Mouse (Mus musculus) intestine, embryonic 14.5 days (tissue): ENCODE data around the gene Zzz3. TPM values are rescaled to one million over a fixed set of nuclear protein-coding genes. Genes with fewer than 3 reads are reported as not detected.
A peak's percentile ranks its signal among the peaks of the same experiment; 100 is the strongest.

Experiments used
- ATAC-seq: fragments of 200-750 bp; cut with Nextera tagmentation; replicated peaks from 2 replicates; pipeline ENCODE4 v1.8.0; 2017; ENCODE audit warnings: low read depth, moderate number of reproducible peaks, moderate TSS enrichment, moderate library complexity; ENCODE audit not compliant: low FRiP score, low TSS enrichment
- DNase-seq: peaks from one replicate; pipeline ENCODE4 v3.0.0-alpha.2; 2018; ENCODE audit warnings: low spot score
- H3K27ac ChIP-seq: fragments of 300-500 bp; sonication (generic); 2 replicates; pipeline ENCODE4 v1.5.1; 2014; ENCODE audit warnings: low read depth, mild to moderate bottlenecking, control low read depth
- H3K27me3 ChIP-seq: fragments of 300-500 bp; sonication (generic); replicated peaks from 2 replicates; pipeline ENCODE4 v1.6.1; 2014; ENCODE audit warnings: low read length, control low read depth; ENCODE audit not compliant: control insufficient read depth, insufficient read depth
- H3K36me3 ChIP-seq: fragments of 300-500 bp; sonication (generic); 2 replicates; pipeline ENCODE4 v1.6.1; 2014; ENCODE audit warnings: low read length, control low read depth; ENCODE audit not compliant: control insufficient read depth, insufficient read depth
- H3K4me1 ChIP-seq: fragments of 300-500 bp; sonication (generic); replicated peaks from 2 replicates; pipeline ENCODE4 v1.6.1; 2014; ENCODE audit warnings: low read length, control low read depth, mixed read lengths; ENCODE audit not compliant: control insufficient read depth, insufficient read depth
- H3K4me2 ChIP-seq: fragments of 300-500 bp; sonication (generic); 2 replicates; pipeline ENCODE4 v1.6.1; 2014; ENCODE audit warnings: low read length
- H3K4me3 ChIP-seq: fragments of 300-500 bp; sonication (generic); 2 replicates; pipeline ENCODE4 v1.5.1; 2014; ENCODE audit warnings: low read depth, low read length, control low read depth, mixed read lengths
- H3K9ac ChIP-seq: fragments of 300-500 bp; sonication (generic); 2 replicates; pipeline ENCODE4 v1.6.1; 2014; ENCODE audit warnings: mild to moderate bottlenecking, low read length
- H3K9me3 ChIP-seq: fragments of 300-500 bp; sonication (generic); 2 replicates; pipeline ENCODE4 v1.6.1; 2016; ENCODE audit warnings: low read length, control low read depth; ENCODE audit not compliant: control insufficient read depth
- WGBS: fragments of 180-500 bp; shearing (Covaris S2); extraction: QIAGEN DNeasy Blood & Tissue Kit; methylation state at CpG from one replicate; pipeline ENCODE4 v1.1.7; 2014; 5-methylcytosine and 5-hydroxymethylcytosine counted together
- polyA plus RNA-seq: library from polyadenylated mRNA; unstranded; fragments of >200 nt; fragmentation: Nextera tagmentation; extraction: Ambion mirVana; gene quantifications from 2 replicates; pipeline ENCODE4 v1.2.1, GENCODE M21; 2014

Zzz3 gene
- polyA plus RNA-seq, 1 experiment from 2014 or later: 59.9 TPM

DNA sequence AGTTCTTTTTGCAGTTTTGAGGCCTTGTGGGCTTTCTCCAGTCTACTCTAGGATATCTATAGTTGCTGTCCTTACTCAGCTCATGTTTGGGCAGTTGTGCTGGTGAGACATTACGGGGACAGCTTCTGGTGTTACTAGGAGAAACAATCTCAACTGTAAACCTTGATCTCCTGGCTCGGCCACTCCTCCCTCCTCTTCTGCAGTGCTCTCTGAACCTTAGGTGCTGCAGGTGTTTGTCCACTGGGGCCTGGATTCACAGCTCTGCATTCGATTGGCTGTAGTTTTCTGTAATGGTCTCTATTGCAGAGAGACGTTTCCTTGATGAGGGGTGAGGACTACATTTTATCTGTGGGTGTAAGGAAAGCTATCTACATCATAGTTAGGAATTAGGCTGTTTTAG is 43.0 kb upstream of the Zzz3 start:
- ATAC-seq (0 out of 2 replicates have a peak, but pooled peaks have one; percentile 18), DNase-seq (no peak)
- H3K4me2 ChIP-seq: no peak overlapping the region
- peaks cover 33% of the 10 kb centered on the region for H3K4me1 ChIP-seq
- H3K9ac ChIP-seq: no peak overlapping the region
- no peaks in the 10 kb centered on the region for H3K9me3 ChIP-seq
- no peaks in the 10 kb centered on the region for H3K36me3 ChIP-seq
- WGBS: 67% methylated on average over 4 of the region's 4 CpGs
- H3K27ac ChIP-seq: no peak overlapping the region
- H3K4me3 ChIP-seq: no peak overlapping the region
- no peaks in the 10 kb centered on the region for H3K27me3 ChIP-seq

DNA sequence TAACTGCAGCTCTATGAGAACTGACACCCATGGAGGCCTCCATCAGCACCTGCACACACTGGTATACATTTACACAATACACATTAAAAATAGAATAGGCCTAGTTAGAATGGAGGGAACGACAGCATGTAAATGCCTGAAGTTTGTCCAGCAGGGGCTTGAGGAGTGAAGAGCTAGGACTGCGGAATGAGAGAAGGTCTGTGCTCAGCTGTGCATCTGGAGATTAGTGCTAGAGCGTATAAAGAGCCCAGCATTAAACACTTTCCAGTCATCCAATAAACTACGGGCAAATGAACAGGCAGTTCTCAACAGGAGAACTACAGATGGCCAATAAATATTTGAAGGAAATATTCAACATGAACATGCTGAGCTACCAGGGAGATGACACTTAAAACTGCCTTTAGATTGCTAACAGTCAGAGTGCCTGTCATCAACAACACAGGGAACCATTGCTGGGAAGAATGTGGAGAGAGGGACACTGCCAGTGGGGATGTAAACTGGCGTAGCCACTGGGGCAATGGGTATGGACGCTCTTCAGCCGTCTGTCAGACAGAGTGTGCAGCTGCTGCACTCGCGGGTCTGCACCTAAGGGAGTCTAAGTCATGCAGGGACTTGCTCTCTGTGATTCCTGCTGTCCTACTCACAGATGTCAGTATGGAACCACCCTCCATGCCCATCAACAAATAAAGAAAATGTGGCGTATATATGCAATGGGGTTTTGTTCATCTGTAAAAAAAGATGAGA is 41.7 kb upstream of the Zzz3 start:
- 0 out of 2 replicates have a peak, but pooled peaks cover 7% of the 10 kb centered on the region for H3K36me3 ChIP-seq
- H3K27me3 ChIP-seq: no peaks in the 10 kb centered on the region
- 74% methylated on average over 10 of the region's 10 CpGs for WGBS
- DNase-seq (no peak), ATAC-seq (no peak)
- H3K9me3 ChIP-seq: no peaks in the 10 kb centered on the region
- no peak overlapping the region for H3K9ac ChIP-seq
- H3K4me3 ChIP-seq: no peak overlapping the region
- H3K4me2 ChIP-seq: no peak overlapping the region
- H3K27ac ChIP-seq: no peak overlapping the region
- H3K4me1 ChIP-seq: peaks cover 22% of the 10 kb centered on the region

DNA sequence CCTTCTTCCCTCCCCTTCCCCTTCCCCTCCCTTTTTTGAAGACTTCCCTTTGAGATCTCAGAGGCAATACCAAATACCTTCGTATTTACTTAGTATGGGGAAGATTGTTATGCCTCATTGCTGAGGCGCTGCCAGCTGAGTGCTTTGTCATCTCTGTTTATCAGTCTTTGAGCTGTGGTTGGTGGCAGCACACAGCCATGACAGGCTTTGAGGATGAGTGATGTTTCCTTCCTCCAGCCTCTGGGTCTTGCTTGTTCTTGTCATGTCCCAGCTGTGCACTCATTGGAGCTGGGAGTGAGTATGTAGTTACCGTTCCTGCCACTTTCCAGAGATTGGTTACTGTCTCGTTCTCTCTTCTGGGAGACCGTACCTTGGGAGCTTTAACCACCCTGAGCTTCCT is 39.9 kb upstream of the Zzz3 start:
- Histone ChIP-seq H3K4me2 (no peak overlapping the region), H3K36me3 (peaks cover 24% of the 10 kb centered on the region; the same call in 1 of the 2 replicates), H3K9ac (no peak overlapping the region), H3K9me3 (no peaks in the 10 kb centered on the region), H3K4me1 (peaks cover 20% of the 10 kb centered on the region), H3K27ac (no peak overlapping the region), H3K4me3 (no peak overlapping the region), H3K27me3 (no peaks in the 10 kb centered on the region)
- WGBS: 34% methylated on average over 5 of the region's 5 CpGs
- ATAC-seq (no peak), DNase-seq (no peak)

DNA sequence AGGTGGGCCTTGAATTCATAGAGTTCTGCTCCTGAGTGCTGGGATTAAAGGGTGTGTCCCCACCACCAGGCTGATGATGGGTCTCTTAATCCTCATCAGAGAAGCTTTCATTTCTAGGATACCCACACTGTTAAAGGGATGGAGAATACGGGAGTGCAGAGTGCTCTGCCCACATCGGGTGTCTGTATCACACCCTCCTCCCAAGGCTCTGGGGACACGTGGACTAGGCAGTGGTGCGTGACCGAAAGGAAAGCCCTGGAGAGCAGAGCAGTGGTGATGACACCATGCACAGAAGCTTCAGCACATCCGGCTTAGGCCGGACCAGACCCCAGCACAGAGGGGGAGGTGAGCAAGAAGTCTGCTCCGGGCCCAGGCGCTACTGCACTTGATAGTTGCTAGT is 38.5 kb upstream of the Zzz3 start:
- no peaks in the 10 kb centered on the region for H3K9me3 ChIP-seq
- H3K36me3 ChIP-seq: peaks cover 38% of the 10 kb centered on the region
- DNase-seq (no peak), ATAC-seq (no peak)
- H3K4me1 ChIP-seq: peaks cover 12% of the 10 kb centered on the region
- no peak overlapping the region for H3K4me3 ChIP-seq
- H3K27me3 ChIP-seq: no peaks in the 10 kb centered on the region
- WGBS: 87% methylated on average over 9 of the region's 9 CpGs
- H3K27ac ChIP-seq: no peak overlapping the region
- H3K9ac ChIP-seq: no peak overlapping the region
- no peak overlapping the region for H3K4me2 ChIP-seq

DNA sequence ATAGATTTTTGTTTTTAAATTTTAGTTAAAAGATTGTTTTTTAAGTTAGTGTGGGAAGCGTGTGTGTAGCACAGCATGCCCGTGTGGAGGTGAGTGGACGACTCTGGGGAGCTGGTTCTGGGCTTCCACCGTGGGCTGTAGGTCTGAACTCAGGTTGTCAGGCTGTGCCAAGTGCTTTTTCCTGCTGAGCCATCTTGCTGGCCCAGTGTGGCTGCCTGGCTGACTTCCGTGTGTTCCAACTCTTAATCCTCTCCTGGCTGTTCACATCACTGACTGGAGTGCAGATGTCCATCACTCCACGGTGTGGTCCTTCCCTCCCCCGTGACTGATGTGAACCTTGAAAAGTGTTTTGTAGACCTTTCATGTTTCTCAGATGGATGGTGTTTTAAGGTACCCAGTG is 36.1 kb upstream of the Zzz3 start:
- H3K4me2 ChIP-seq: no peak overlapping the region
- H3K4me3 ChIP-seq: no peak overlapping the region
- 86% methylated on average over 7 of the region's 7 CpGs for WGBS
- no peak for DNase-seq
- H3K9me3 ChIP-seq: no peaks in the 10 kb centered on the region
- H3K4me1 ChIP-seq: no peaks in the 10 kb centered on the region
- H3K27me3 ChIP-seq: no peaks in the 10 kb centered on the region
- H3K36me3 ChIP-seq: peaks cover 62% of the 10 kb centered on the region
- H3K9ac ChIP-seq: no peak overlapping the region
- no peak for ATAC-seq
- H3K27ac ChIP-seq: no peak overlapping the region

DNA sequence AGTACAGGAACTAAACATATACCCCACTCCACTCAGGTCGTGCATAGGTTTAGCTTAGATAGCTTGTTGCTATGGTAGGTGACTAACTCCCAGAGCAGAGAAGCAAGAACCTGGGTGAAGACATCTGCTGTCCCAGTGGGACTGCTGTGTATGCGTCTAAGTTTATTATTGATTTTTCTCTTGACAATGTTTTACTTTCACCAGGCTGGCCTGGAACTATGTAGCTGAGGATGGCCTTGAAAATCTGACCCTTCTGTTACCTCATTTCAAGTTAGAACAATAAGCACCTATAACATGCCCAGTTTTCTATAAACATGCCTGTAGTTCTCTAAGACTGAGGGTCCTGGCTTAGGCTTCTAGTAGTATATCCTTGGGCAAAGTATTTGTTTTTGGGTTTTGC is 31.1 kb upstream of the Zzz3 start:
- ATAC-seq: no peak
- no peak overlapping the region for H3K4me2 ChIP-seq
- no peak overlapping the region for H3K27ac ChIP-seq
- no peak overlapping the region for H3K9ac ChIP-seq
- H3K36me3 ChIP-seq: peaks cover 99% of the 10 kb centered on the region
- WGBS: 83% methylated on average over 2 of the region's 2 CpGs
- no peaks in the 10 kb centered on the region for H3K4me1 ChIP-seq
- no peak for DNase-seq
- no peaks in the 10 kb centered on the region for H3K27me3 ChIP-seq
- no peak overlapping the region for H3K4me3 ChIP-seq
- no peaks in the 10 kb centered on the region for H3K9me3 ChIP-seq

DNA sequence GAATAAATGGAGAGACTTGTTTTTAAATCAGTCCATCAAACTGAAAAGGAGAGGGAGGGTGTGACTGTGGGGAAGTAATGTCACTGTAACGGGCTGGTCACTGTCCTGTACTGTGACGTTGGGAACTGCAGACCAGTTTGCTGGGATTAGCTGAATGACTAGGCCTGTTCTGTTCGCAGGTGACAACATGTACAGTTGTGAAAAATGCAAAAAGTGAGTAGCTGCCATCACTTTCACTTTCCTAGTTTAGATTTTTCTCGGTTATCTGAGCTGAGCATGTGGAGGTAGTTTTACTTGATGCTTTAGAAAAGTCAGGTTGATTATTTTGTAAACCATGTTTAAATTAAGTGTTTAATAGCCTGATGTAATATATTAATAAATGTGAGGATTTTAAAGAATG is 19.2 kb upstream of the Zzz3 start:
- no peak overlapping the region for H3K4me3 ChIP-seq
- H3K4me2 ChIP-seq: no peak overlapping the region
- H3K27me3 ChIP-seq: no peaks in the 10 kb centered on the region
- WGBS: 89% methylated on average over 4 of the region's 4 CpGs
- H3K36me3 ChIP-seq: peaks cover 92% of the 10 kb centered on the region
- ATAC-seq (no peak), DNase-seq (no peak)
- no peaks in the 10 kb centered on the region for H3K9me3 ChIP-seq
- H3K9ac ChIP-seq: no peak overlapping the region
- no peaks in the 10 kb centered on the region for H3K4me1 ChIP-seq
- no peak overlapping the region for H3K27ac ChIP-seq

DNA sequence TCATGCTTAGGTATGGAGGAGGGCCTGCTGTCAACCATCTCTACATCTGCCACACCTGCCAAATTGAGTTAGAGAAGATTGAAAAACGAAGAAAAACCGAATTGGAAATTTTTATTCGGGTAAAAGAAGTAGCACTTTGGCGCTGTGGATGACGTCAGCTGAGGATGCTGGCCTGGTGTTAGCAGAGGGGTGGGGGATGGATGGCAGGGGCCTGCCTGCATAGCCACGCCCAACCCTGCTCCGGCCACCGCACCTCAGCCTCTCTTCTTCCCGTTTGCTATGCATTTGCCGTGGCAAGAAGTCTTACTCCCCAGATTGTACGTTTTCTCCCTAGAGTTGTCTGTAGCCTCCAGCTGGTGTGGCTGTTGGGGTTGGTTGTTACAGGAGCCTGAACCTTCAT is 11.2 kb upstream of the Zzz3 start:
- ATAC-seq (no peak), DNase-seq (no peak)
- Histone ChIP-seq H3K4me2 (no peak overlapping the region), H3K27ac (no peak overlapping the region), H3K9ac (no peak overlapping the region), H3K9me3 (no peaks in the 10 kb centered on the region), H3K27me3 (no peaks in the 10 kb centered on the region), H3K4me1 (no peaks in the 10 kb centered on the region), H3K36me3 (peaks cover 74% of the 10 kb centered on the region), H3K4me3 (no peak overlapping the region)
- WGBS: 59% methylated on average over 11 of the region's 11 CpGs
